ENCODE assay signal across 8 mouse cellular contexts in genomic region chr7:120865832-120866231, GRCm38 (mm10). TPM values are rescaled to one million over a fixed set of nuclear protein-coding genes. Genes with fewer than 3 reads are reported as not detected.
A peak's percentile ranks its signal among the peaks of the same experiment; 100 is the strongest.
DNase-seq lines count a peak whose midpoint lies in the region; ATAC-seq lines count a peak whose summit lies in the region.

No protein-coding gene starts in this region.

- WGBS in midbrain, embryonic 10.5 days: 62% methylated on average over 4 of the region's 4 CpGs

- no peaks in the 10 kb centered on the region for H3K9me3 ChIP-seq in midbrain, embryonic 10.5 days (replicated peaks)

- H3K27ac ChIP-seq in midbrain, embryonic 10.5 days (replicated peaks): peak overlapping the region; percentile 80

- DNase-seq in MN1 (ENCODE audit: low spot score): peak; percentile 85
- DNase-seq in adrenal gland, postnatal 25 days: peak; percentile 59
- peak; percentile 57 to 64 for DNase-seq in heart, adult 9 months (ENCODE audit: low spot score in 2 of 2)
- peak; percentile 11 to 19 for DNase-seq in kidney, postnatal 36 days
- DNase-seq in midbrain, embryonic 10.5 days (ENCODE audit: low spot score): no peak
- no peak for DNase-seq in right cerebral cortex, postnatal 4 days
- DNase-seq in testis, postnatal 14 days (ENCODE audit: low spot score): no peak

- no peak for ATAC-seq in cerebellum, adult (ENCODE audit: insufficient number of reproducible peaks, low FRiP score, low TSS enrichment)

- no peaks in the 10 kb centered on the region for H3K36me3 ChIP-seq in midbrain, embryonic 10.5 days

- H3K27me3 ChIP-seq in midbrain, embryonic 10.5 days (ENCODE audit: low read depth, poor library complexity, severe bottlenecking): no peaks in the 10 kb centered on the region

- H3K4me3 ChIP-seq in midbrain, embryonic 10.5 days: no peak overlapping the region

- peaks cover 65% of the 10 kb centered on the region for H3K4me1 ChIP-seq in midbrain, embryonic 10.5 days

RNA-seq across cellular contexts. Expression of gene Eef2k, which starts 23.2 kb away (rescaled TPM):
- total RNA-seq in adrenal gland, postnatal 25 days (2021): 40.4 and 68.2 TPM in 2 replicates
- polyA plus RNA-seq in midbrain, embryonic 10.5 days (2016; fragmentation: Nextera tagmentation; extraction: Ambion mirVana): 24.0 and 26.1 TPM in 2 replicates

RNA-seq across cellular contexts. Expression of gene Polr3e, which starts 51.7 kb away (rescaled TPM):
- 26.5 and 27.5 TPM in 2 replicates for total RNA-seq in adrenal gland, postnatal 25 days (2021)
- polyA plus RNA-seq in midbrain, embryonic 10.5 days (2016; fragmentation: Nextera tagmentation; extraction: Ambion mirVana): 38.2 and 41.0 TPM in 2 replicates

RNA-seq across cellular contexts. Expression of gene Gm5737, which starts 53.7 kb away (rescaled TPM):
- total RNA-seq in adrenal gland, postnatal 25 days (2021): not detected in 2 replicates
- not detected in 2 replicates for polyA plus RNA-seq in midbrain, embryonic 10.5 days (2016; fragmentation: Nextera tagmentation; extraction: Ambion mirVana)

Comparison
In these comparisons a context has a peak if more than half of its experiments do, and no peak if none do; other contexts are left out.
1. DNase-seq: peak in MN1 (single experiment), adrenal gland, postnatal 25 days (single experiment), heart, adult 9 months (2 of 2) and kidney, postnatal 36 days (2 of 2); none in midbrain, embryonic 10.5 days (single experiment), right cerebral cortex, postnatal 4 days (single experiment) and testis, postnatal 14 days (single experiment).